Mouse (Mus musculus) ES-Bruce4 (cell line): Measurements from ENCODE around the gene Cdipt. TPM values are rescaled to one million over a fixed set of nuclear protein-coding genes. Genes with fewer than 3 reads are reported as not detected.

Source experiments
- H3K27ac ChIP-seq: 2 replicates; pipeline ENCODE4 v1.5.1; 2012; ENCODE audit warnings: low read length, inconsistent platforms; ENCODE audit not compliant: insufficient read depth
- H3K27me3 ChIP-seq: 2 replicates; pipeline ENCODE4 v1.6.1; 2012; ENCODE audit warnings: mild to moderate bottlenecking, low read length, inconsistent platforms; ENCODE audit not compliant: control insufficient read depth, poor library complexity, insufficient read depth, severe bottlenecking
- H3K36me3 ChIP-seq: 2 replicates; pipeline ENCODE4 v1.6.1; 2012; ENCODE audit warnings: inconsistent platforms, mild to moderate bottlenecking, low read length, moderate library complexity; ENCODE audit not compliant: control insufficient read depth, poor library complexity, insufficient read depth, severe bottlenecking
- H3K4me1 ChIP-seq: one replicate; pipeline ENCODE4 v1.8.1; 2011; ENCODE audit warnings: low read length; ENCODE audit not compliant: control insufficient read depth, insufficient read depth
- H3K4me3 ChIP-seq: 2 replicates; pipeline ENCODE4 v1.5.1; 2011; ENCODE audit warnings: low read depth, mild to moderate bottlenecking, low read length
- H3K9ac ChIP-seq: 2 replicates; pipeline ENCODE4 v1.6.1; 2012; ENCODE audit warnings: low read depth, mild to moderate bottlenecking, inconsistent platforms; ENCODE audit not compliant: poor library complexity, severe bottlenecking
- H3K9me3 ChIP-seq: replicated peaks from 2 replicates; pipeline ENCODE4 v1.6.1; 2012; ENCODE audit warnings: mild to moderate bottlenecking, low read length, inconsistent platforms; ENCODE audit not compliant: control insufficient read depth, poor library complexity, insufficient read depth, severe bottlenecking
- CTCF ChIP-seq: IDR thresholded peaks from one replicate; pipeline ENCODE4 v1.8.1; 2011; ENCODE audit warnings: low read depth, low read length
- EP300 ChIP-seq: IDR thresholded peaks from 2 replicates; pipeline ENCODE4 v1.6.1; 2011; ENCODE audit warnings: low read depth, low read length; ENCODE audit not compliant: insufficient read depth
- POLR2A ChIP-seq: IDR thresholded peaks from one replicate; pipeline ENCODE4 v1.8.1; 2011; ENCODE audit warnings: low read length; ENCODE audit not compliant: insufficient read depth
- polyA plus RNA-seq: library from polyadenylated mRNA; stranded (reverse); fragments of >200 nt; gene quantifications from 2 replicates; pipeline ENCODE4 v1.2.4, GENCODE M21; 2011; ENCODE audit warnings: low read depth; ENCODE audit not compliant: missing spikeins, insufficient read depth, insufficient read length

The Cdipt gene
- polyA plus RNA-seq, 1 experiment = 42.8 TPM

GRCm38 (mm10) chr7:127007313-127008024 lies 31.8 kb downstream of the Cdipt start:
- Histone ChIP-seq H3K4me1 (peaks cover 5% of the 10 kb centered on the region), H3K4me3 (no peak overlapping the region), H3K9me3 (no peaks in the 10 kb centered on the region), H3K36me3 (no peaks in the 10 kb centered on the region), H3K27me3 (no peaks in the 10 kb centered on the region), H3K9ac (no peak overlapping the region), H3K27ac (peak overlapping the region; percentile 79)
- TF ChIP-seq EP300 = peak; percentile 57; the same call in 1 of the 2 replicates
- TF ChIP-seq POLR2A = no peak

- TF ChIP-seq EP300 = peak; percentile 80
- TF ChIP-seq POLR2A = no peak
- no peak overlapping the region for H3K4me3 ChIP-seq
- peak overlapping the region; percentile 79 for H3K27ac ChIP-seq
- no peaks in the 10 kb centered on the region for H3K27me3 ChIP-seq
- peaks cover 9% of the 10 kb centered on the region for H3K4me1 ChIP-seq
- no peaks in the 10 kb centered on the region for H3K36me3 ChIP-seq
- H3K9me3 ChIP-seq = no peaks in the 10 kb centered on the region
- H3K9ac ChIP-seq = no peak overlapping the region
These were observed 32.7 kb downstream of the Cdipt start for GRCm38 (mm10) chr7:127008239-127009019.

- TF ChIP-seq POLR2A (no peak), EP300 (no peak), CTCF (no peak)
- Histone ChIP-seq H3K9ac (no peak overlapping the region), H3K27ac (peak overlapping the region; percentile 79), H3K4me3 (no peak overlapping the region), H3K4me1 (peaks cover 7% of the 10 kb centered on the region), H3K27me3 (no peaks in the 10 kb centered on the region), H3K36me3 (no peaks in the 10 kb centered on the region), H3K9me3 (no peaks in the 10 kb centered on the region)
These were observed 33.8 kb downstream of the Cdipt start for GRCm38 (mm10) chr7:127009307-127010085.

GRCm38 (mm10) chr7:127011051-127011450 lies 35.3 kb downstream of the Cdipt start:
- peaks cover 9% of the 10 kb centered on the region for H3K36me3 ChIP-seq
- TF ChIP-seq EP300 = no peak
- no peak for TF ChIP-seq POLR2A
- no peak for TF ChIP-seq CTCF
- H3K4me1 ChIP-seq = peaks cover 7% of the 10 kb centered on the region
- 0 out of 2 replicates have a peak overlapping the region, but pooled peaks have one; percentile 22 for H3K9ac ChIP-seq
- no peak overlapping the region for H3K4me3 ChIP-seq
- no peaks in the 10 kb centered on the region for H3K9me3 ChIP-seq
- H3K27ac ChIP-seq = peak overlapping the region; percentile 20; the same call in 1 of the 2 replicates
- no peaks in the 10 kb centered on the region for H3K27me3 ChIP-seq

GRCm38 (mm10) chr7:127011717-127012116 lies 36.0 kb downstream of the Cdipt start:
- peaks cover 7% of the 10 kb centered on the region for H3K4me1 ChIP-seq
- peak overlapping the region; percentile 22; the same call in 1 of the 2 replicates for H3K9ac ChIP-seq
- no peaks in the 10 kb centered on the region for H3K27me3 ChIP-seq
- H3K27ac ChIP-seq = 0 out of 2 replicates have a peak overlapping the region, but pooled peaks have one; percentile 20
- peaks cover 9% of the 10 kb centered on the region for H3K36me3 ChIP-seq
- no peak for TF ChIP-seq POLR2A
- no peak for TF ChIP-seq EP300
- no peak for TF ChIP-seq CTCF
- no peaks in the 10 kb centered on the region for H3K9me3 ChIP-seq
- peak overlapping the region; percentile 21; the same call in 1 of the 2 replicates for H3K4me3 ChIP-seq
